Mouse (Mus musculus) bone marrow macrophage, adult 2 months (primary cell): ENCODE measurements around the gene Moap1.

Experiments used
- CTCF ChIP-seq: IDR thresholded peaks from 2 replicates; pipeline ENCODE4 v1.5.1; 2012; ENCODE audit warnings: low read depth, mild to moderate bottlenecking, low read length, moderate library complexity
- POLR2A ChIP-seq: IDR thresholded peaks from 2 replicates; pipeline ENCODE4 v1.6.1; 2012; ENCODE audit warnings: mild to moderate bottlenecking, low read depth, low read length, borderline replicate concordance

DNA sequence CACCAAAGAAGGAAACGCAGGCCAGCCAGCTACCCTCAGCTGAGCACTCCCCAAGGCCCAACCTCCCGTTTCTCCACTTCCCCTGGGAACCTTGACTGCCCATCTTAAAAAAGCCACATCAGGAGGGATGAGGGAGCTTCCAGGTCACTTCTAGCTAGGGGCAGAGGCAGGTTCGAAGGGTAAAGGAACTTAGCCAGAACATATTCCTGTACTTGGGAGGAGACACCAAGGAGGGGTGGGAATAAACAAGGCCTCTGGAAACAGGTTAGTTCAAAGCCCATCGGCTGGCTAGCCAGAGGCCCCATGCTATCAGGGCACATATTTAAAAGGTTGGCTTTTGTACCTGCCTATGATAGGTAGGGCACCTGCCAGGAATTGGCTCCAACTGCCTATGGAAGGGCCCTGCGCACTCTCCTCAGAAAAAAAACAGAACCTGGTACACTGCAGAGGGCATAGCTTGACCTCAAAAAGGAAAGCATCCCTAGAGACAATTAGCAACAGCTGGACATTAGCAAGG is 41.7 kb downstream of the Moap1 start:
- TF ChIP-seq POLR2A (no peak), CTCF (no peak)
